Mouse (Mus musculus) cerebral cortex, adult 2 months (tissue): ENCODE measurements around the gene Plekhg4.

Source experiments
- WGBS: fragments of 180-500 bp; shearing (Covaris S2); methylation state at CpG from one replicate; pipeline ENCODE4 v1.1.7; 2018; 5-methylcytosine and 5-hydroxymethylcytosine counted together

Plekhg4 gene

DNA sequence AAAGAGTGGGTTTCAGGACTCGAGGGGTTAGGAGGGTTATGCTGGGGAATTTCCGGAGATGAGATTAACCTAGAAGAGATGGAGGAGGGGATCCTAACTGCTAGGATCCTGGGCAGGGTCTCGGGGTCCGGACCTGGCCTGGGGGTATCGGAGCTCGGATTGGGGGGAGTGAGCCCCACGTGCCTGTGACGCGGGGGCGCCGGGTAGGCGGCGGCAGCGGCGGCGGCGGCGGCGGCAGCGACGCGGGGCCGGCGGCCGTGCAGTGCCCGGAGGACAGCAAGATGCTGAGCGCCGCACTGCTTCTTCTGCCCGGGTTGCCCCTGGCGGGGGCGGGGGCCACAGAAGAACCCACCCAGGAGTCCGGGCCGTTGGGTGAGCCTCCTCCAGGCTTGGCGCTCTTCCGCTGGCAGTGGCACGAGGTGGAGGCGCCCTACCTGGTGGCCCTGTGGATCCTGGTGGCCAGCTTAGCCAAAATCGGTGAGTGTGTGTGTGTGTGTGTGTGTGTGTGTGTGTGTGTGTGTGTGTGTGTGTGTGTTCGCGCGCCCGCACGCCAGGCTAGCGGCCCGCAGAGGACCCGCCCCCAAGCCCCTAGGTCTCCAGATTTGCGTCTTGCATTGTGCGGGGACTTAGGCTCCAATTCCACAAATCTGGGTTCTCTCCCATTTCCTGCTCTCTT is 23.8 kb upstream of the Plekhg4 start:
- WGBS, result under 1% methylated on average over 40 of the region's 48 CpGs

DNA sequence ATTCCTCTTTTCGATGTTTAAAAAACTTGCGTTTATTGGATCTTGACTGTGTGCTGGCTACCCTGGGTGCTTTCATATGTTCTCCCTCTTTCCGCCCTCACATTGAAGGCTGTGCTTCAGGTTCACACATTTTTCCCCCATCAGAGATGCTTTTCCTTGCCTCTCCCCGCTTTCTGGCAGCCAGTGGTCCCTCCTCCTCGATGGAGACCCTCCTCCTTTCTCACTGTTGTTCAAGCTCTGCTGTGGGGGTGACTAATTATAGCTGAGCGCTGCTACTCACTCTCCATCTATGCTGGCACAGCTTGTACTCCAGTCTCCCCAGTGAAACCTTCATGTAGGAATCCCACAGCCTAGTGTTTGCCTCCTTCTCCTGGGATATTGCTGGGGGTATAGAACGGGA is 22.9 kb upstream of the Plekhg4 start:
- 34% methylated on average over 7 of the region's 7 CpGs for WGBS

DNA sequence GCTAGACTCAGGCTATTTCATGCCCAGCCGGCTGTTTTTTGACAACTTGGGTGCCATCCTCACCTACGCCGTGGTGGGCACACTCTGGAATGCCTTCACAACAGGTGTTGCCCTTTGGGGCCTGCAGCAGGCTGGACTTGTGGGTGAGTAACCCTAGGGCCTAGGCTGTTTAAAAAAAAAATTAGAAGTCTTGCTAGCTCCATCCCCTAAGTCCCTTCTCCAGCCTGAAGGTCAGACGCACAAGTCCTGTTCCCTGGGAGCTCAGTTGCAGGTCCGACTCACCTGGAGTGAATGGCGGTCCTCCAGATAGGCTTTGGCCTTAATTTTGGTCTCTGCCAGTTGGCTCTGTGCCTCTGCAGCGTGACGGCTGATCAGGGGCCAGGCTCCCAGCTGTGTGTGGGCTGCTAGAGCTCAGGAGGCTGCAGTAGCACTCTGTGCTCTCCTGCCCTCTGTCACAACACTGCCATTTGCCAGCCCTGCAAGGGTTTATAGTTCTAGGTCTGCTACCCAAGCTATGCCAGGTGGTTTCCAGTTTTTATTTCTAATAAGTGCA is 19.4 kb upstream of the Plekhg4 start:
- 74% methylated on average over 8 of the region's 8 CpGs for WGBS

DNA sequence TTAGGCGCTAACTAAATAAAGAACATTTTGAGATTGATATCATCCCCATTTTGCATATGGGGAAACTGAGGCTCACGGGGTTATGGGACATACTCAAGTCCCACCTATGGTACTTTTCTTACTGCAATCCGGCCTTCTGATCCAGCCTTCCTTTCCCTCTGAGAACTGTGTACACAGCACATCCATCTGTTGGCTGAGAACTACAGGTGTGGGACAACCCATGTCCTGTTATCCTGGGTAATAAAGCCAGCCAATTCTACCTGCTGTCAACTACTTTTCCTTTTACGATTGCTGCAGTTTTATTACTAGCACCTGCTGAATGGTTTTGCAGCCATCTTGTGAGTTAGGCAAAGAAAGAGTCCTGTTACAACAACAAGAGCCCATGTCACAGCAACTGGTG is 18.5 kb upstream of the Plekhg4 start:
- 95% methylated on average over 4 of the region's 4 CpGs for WGBS

DNA sequence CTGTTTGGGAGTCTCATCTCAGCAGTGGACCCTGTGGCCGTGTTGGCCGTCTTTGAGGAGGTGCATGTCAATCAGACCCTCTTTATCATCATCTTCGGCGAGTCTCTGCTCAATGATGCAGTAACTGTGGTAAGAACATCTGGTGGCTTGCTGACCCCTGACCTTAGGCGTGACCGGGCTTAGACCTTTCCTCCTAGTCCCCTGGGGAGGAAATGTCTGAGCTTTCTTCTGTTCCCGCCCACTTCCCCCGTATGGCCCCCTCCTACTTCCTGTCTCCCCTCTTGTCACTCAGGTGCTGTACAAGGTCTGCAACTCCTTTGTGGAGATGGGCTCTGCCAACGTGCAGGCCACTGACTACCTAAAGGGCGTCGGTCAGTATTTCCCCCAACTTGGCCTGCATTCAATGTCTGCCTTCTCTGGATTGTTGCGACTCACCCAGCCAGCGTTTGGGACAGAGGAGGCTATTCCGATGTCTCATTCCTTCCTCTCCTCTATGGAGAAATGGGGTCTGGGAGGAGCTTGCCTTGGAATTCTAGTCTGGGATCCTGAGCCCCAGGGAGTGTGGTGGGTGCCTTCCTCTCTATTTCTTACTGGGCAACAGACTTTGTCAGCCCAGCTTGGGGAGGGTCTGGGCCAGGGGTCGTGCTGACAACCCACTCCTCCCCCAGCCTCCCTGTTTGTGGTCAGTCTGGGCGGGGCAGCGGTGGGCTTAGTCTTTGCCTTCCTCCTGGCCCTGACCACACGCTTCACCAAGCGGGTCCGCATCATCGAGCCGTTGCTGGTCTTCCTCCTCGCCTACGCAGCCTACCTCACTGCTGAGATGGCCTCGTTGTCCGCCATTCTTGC is 17.7 kb upstream of the Plekhg4 start:
- 84% methylated on average over 26 of the region's 26 CpGs for WGBS

DNA sequence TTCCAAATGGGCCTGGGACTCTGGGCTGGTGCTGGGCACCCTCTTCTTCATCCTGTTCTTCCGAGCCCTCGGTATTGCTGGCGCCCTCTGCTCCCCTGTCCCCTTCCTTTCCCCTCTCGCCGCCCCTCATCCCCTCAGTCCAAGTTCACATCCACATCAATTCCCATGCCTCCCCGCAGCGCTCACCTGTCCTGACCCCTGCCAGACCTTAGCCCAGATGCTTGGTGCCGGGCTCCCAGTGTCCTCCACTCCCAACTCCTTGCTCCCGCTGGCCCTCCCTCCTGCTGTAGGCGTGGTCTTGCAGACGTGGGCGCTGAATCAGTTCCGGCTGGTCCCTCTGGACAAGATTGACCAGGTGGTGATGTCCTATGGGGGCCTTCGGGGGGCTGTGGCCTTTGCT is 16.4 kb upstream of the Plekhg4 start:
- 91% methylated on average over 14 of the region's 14 CpGs for WGBS

DNA sequence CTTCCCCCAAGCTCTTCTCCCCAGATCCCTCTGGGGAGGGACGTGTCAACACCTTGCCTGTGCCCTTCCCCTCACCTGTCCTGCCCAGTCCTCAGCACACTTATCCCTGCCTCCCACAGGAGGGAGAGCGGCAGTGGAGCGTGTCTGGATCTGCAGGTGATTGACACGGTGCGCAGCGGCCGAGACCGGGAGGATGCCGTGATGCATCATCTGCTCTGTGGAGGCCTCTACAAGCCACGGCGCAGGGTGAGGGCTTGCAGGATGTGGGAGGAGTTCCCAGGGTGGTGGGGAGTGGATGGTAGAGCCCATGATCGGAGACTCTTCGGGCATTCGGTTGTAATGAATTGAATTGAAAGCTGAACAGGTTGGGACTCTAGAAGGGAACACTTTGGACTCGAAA is 13.9 kb upstream of the Plekhg4 start:
- 89% methylated on average over 15 of the region's 15 CpGs for WGBS

DNA sequence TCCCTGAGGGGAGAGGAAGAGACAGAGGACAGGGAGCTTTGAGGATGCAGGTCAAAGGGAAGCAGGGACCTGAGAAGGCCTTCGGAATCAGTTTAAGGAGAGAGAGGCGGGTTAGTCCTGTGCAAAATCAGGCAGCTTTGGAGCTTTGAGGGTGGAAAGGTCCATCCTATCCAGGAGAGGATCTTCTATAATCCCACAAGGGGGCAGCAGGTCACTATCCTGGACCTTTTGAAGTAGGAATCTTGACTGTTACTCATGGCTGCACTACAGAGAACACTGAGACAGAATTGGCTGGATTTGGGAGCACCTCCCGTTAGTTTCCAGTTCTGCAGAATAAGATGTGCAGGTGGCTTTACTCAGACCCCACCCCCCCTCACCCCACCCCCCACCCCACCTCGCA is 13.4 kb upstream of the Plekhg4 start:
- WGBS, result 58% methylated on average over 4 of the region's 4 CpGs

DNA sequence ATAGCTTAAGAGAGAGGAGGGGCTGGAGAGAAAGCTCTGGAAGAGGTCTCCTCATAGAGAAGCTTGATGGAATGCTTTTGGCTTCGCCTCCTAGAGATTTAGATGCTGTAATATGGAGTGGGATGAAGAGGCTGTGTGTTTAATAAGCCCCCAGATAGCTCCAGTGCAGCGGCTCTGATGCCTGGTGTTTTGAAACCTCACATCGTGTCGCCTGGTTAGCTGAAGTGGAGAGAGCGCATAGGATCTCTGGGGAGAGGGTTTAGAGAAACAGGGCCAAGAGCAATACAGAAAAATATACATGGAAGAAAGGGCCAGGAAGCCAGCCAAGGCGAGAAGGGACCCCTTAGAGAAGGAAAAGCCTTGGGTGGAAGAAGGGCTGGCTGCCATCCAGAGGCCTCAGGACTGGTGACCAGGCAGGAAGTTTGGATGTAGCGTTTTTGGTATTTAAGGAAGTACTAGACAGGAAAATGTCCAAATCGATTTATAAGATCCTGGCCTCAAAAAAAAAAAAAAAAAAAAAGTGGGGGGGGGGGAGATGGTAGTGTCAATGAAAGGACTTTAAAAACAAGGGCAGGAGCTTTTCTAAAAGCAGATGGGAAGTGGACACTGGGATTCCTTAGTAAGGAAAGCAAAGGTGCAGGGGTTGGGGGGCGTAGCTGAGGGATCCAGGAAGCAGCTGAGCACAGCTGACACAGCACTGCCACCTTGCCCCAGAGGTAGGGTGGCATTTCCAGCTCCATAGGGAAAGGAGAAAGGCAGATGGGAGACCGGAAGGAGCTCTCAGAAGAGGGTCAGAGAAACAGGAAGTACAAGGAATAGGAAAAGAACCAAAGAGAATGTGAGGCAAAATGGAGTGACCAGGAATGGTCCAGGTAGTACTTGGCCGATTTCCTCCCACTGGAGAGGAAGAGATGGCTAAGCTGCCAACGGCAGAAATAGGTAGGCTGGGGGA is 11.0 kb upstream of the Plekhg4 start:
- WGBS, result 68% methylated on average over 12 of the region's 12 CpGs

DNA sequence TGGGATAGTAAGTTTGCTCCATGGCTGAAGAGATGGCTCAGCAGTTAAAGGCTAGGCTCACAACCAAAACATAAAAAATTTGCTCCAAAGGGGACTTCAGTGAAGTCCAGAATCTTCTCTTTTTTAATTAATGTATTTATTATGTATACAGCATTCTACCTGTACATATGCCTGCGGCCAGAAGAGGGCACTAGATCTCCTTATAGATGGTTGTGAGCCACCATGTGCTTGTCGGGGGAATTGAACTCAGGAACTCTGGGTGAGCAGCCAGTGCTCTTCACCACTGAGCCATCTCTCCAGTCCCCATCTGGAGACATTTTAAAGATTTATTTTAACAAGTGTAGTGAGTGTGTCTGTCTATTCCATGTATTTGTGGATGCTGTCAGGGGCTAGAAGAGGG is 6.0 kb upstream of the Plekhg4 start:
- WGBS, result 81% methylated on average over 2 of the region's 2 CpGs

DNA sequence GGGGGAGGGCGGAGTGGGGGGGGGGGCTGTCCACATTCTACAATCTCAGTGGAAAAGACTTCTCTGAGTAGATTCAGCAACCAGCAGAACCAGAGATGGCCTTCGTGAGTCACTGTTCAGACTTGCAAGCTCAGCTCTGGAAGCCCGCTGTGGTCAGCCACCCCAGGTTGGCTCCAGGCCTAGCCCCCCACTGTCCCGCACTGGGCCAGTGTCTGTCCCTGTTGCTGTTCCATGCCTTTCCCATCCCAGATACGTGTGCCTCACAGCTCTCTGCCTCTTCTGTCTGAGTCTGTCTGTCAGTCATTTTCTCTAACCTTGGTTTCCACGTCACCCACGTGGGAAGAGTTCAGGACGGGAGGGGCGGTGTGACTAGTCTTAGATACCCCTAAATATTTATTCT is 601 bp upstream of the Plekhg4 start:
- 80% methylated on average over 9 of the region's 9 CpGs for WGBS

DNA sequence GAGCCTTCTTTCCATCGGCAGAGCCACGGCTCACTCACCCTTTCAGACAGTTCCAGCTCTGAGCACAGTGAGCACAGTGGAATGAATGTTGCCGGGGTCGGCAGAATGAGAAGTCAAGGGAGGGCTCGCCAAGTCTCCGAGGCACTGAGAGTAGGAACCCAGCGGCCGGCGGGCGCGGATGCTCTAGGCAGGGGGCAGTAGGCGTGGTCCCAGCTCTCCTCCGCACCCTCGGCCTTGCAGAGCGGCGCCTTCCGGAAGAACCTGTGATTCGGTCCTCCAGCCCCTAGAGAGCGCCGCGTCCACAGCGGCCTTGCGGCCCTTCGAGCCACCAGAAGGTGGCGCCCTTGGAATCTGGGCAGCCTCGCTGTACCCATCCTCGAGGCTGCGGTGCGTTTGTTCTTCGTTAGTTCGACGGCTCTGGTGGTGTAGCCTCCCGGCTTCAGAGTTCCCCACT is 1.5 kb downstream of the Plekhg4 start:
- WGBS, result 27% methylated on average over 33 of the region's 33 CpGs

DNA sequence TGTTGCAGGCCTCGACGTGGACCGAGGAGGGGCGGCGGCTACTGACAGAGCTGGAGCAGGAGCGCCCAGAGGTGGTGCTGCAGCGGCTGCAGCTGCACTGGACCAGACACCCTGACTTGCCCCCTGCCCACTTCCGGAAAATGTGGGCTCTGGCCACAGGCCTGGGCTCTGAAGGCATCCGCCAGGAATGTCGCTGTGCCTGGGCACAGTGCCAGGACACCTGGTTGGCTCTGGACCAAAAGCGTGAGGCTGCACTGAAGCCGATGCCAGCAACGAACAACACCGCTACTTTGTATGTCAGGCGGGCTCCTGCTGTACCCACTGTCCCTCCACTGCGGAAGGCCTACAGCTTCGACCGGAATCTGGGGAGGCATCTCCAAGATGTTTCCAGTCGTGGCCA is 5.6 kb downstream of the Plekhg4 start:
- WGBS, result 56% methylated on average over 19 of the region's 19 CpGs

DNA sequence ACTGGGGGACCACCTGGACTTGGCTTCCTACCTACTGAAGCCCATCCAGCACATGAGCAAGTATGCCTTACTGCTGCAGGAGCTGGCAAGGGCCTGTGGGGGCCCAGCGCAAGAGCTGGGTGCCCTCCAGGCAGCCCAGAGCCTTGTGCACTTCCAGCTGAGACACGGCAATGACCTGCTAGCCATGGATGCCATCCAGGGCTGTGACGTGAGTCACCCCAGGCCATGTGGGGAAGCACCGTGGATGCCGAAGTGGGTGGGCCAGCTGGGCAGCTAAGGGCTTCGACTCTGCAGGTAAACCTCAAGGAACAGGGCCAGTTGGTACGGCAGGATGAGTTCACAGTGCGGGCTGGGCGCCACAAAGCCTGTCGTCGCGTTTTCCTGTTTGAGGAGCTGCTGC is 7.2 kb downstream of the Plekhg4 start:
- 91% methylated on average over 12 of the region's 12 CpGs for WGBS

DNA sequence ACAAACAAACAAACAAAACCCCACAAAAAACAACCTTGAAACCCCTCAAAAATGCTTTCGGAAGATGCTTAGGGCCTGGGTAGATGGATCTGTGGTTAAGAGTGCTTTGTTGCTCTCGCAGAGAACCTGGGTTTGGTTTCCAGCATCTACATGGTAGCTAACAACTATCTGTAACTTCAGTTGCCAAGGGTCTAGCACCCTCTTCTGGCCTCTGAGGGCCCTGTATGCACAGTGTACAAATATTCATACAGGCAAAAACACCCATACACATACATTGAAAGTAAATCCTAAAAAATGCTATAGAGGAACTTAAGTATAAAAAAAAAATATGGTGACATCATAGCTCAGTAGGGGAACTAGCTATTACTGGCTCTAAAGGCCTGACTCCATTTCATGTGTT is 11.0 kb downstream of the Plekhg4 start:
- WGBS, result 97% methylated on average over 2 of the region's 2 CpGs

DNA sequence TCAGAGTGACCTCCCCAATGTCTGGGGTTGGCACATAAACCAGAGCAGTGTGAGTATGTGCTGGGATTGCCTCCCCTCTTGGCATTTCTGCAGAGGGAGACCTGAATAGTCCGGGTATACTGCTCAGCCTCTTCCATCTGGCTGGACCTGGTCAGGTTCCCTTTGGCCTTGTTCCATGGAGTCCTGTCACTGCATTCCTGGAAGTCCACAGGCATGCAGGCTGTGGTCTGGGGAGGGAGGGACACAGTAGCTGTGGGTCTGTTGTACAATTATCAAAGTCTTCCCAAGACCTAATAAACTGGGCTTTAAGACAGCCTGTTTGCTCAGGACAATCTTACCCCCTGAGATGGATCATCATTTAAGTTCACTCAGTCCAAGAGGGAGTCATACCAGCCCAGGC is 14.1 kb downstream of the Plekhg4 start:
- 75% methylated on average over 1 of the region's 1 CpGs for WGBS

DNA sequence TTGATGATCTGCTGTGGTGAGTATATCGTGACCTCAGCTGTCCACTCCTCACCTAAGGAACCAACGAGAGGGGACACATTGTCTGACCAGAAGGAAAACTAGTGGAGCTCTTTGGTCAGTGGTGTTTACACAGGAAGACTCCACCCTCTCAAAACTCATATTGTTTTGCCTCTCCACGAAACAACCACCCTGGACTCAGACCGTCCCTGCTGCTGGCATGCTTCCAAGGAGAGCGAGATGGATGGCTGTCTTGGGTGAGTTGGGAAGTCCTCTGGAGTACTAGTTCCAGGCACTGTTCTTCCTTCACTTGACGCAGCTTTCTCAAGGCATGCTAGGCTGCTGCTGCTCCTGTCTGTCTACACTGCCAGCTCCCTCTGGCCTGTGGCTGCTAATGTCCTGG is 16.0 kb downstream of the Plekhg4 start:
- WGBS, result 77% methylated on average over 6 of the region's 6 CpGs

DNA sequence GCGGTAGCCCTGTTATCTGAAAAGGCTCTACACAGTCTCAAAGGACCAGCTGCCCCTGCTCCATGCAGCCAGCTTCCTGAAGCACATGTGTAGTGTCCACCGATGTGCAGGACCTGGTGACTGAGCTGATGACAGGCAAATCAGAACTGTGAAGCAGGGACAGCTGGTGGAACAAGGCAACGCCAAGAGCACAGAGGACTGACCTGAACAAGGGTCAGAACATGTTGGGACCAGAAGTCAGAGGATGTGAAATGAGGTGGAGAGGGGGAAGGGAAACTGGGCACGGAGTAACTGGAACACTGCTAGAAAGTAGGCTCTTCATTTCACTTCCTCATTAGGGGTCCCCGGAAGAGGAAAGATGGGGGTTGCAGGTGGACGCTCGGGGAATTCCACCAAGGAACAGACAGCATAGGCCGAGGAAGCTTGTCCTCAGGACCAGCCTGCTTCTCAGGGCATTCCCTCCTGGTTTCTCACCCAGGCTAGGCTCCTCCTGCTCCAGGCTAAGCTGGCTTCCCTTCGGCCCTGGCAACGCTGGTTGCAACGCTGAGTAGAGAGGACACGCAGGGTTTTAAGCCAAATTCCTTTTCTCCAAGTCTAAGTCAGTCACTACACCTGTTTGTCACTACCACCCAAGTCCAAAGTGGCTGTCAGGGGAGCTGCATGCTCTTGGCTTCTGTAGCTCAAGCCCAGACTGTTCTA is 20.2 kb downstream of the Plekhg4 start:
- 79% methylated on average over 12 of the region's 12 CpGs for WGBS

DNA sequence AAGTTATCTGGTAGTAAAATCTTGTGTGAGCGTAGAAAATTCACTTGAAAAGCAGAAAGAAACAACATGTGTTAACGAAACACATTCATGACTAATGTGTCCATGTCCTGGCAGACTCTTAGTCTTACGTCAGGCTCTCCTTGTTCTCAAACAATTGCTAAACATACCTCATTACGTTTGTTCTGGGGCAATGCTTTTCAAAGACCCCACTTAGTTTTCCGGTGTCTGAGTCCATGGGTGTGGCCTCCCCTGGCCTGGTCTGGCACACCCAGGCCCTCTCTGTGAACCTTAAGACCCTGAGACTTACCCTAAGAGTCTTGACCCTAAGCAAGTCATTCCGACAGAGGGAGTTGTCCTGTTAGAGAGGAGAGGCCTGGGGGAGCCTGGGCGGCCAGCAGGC is 20.8 kb downstream of the Plekhg4 start:
- 63% methylated on average over 7 of the region's 7 CpGs for WGBS

DNA sequence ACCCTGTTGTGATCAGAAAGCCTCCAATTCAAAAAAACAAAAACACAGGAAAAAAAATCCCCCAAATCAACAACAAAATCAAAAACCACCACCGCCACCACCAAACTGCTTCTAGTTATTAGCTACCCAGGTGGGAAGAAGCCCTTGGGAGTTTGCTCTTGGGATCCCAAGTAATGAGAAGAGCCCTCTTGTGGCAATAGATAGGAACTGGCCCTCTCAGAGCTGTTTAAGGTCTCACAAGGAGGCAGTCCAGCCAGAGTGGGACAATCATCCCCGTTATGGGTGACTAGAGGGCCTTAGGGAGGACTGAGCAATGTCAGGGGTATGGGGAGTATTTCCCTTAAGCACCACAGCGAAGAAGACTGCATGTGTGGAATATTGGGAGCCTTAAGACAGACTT is 24.7 kb downstream of the Plekhg4 start:
- 45% methylated on average over 3 of the region's 3 CpGs for WGBS

DNA sequence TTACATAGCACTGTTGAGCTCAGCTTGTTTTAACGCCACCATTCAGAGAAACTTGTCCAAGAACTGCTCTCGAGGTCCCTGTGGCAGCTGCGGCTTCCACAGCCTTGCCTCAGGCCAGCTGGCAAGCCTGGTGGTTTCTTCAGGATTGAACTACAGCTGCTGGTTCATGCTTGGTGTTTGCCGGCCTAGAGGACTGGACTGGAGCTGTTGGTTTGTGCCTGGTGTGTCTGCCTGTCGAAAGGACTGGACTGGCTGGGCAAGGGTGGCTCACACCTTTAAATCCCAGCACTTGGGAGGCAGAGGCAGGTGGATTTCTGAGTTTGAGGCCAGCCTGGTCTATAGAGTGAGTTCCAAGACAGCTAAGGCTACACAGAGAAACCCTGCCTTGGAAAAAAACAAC is 26.9 kb downstream of the Plekhg4 start:
- WGBS, result 89% methylated on average over 5 of the region's 5 CpGs
